Mouse (Mus musculus) retina, adult 2 months (tissue): ENCODE data around the gene Bcl2.

Experiments used
- DNase-seq: peaks from one replicate; pipeline ENCODE4 v3.0.0-alpha.2; 2012; ENCODE audit warnings: low read depth, low spot score

Gene Bcl2

GRCm38 (mm10) chr1:106666140-106667088 lies 47.7 kb downstream of the Bcl2 start:
- no peak for DNase-seq

- no peak for DNase-seq
Measured at GRCm38 (mm10) chr1:106664978-106665377, 49.1 kb downstream of the Bcl2 start.

GRCm38 (mm10) chr1:106662486-106662885 lies 51.6 kb downstream of the Bcl2 start:
- DNase-seq, result no peak

GRCm38 (mm10) chr1:106658293-106658847 lies 55.7 kb downstream of the Bcl2 start:
- no peak for DNase-seq

- no peak for DNase-seq
Measured at GRCm38 (mm10) chr1:106656207-106656738, 57.8 kb downstream of the Bcl2 start.

- DNase-seq, result no peak
Measured at GRCm38 (mm10) chr1:106654254-106654653, 59.8 kb downstream of the Bcl2 start.

- DNase-seq, result no peak
Measured at GRCm38 (mm10) chr1:106653441-106653860, 60.6 kb downstream of the Bcl2 start.

GRCm38 (mm10) chr1:106651211-106651610 lies 62.9 kb downstream of the Bcl2 start:
- DNase-seq, result no peak

GRCm38 (mm10) chr1:106650427-106650826 lies 63.6 kb downstream of the Bcl2 start:
- no peak for DNase-seq

- no peak for DNase-seq
Measured at GRCm38 (mm10) chr1:106647336-106647735, 66.7 kb downstream of the Bcl2 start.

- no peak for DNase-seq
Measured at GRCm38 (mm10) chr1:106644566-106644965, 69.5 kb downstream of the Bcl2 start.

- DNase-seq, result no peak
Measured at GRCm38 (mm10) chr1:106643527-106643926, 70.5 kb downstream of the Bcl2 start.

GRCm38 (mm10) chr1:106640577-106640976 lies 73.5 kb downstream of the Bcl2 start:
- no peak for DNase-seq

GRCm38 (mm10) chr1:106637705-106638104 lies 76.4 kb downstream of the Bcl2 start:
- no peak for DNase-seq

GRCm38 (mm10) chr1:106636714-106637113 lies 77.4 kb downstream of the Bcl2 start:
- DNase-seq, result no peak

- no peak for DNase-seq
Measured at GRCm38 (mm10) chr1:106633207-106633606, 80.9 kb downstream of the Bcl2 start.

- DNase-seq, result no peak
Measured at GRCm38 (mm10) chr1:106631869-106632463, 82.1 kb downstream of the Bcl2 start.

- no peak for DNase-seq
Measured at GRCm38 (mm10) chr1:106630973-106631372, 83.1 kb downstream of the Bcl2 start.

- no peak for DNase-seq
Measured at GRCm38 (mm10) chr1:106629931-106630682, 84.0 kb downstream of the Bcl2 start.

GRCm38 (mm10) chr1:106629470-106629830 lies 84.6 kb downstream of the Bcl2 start:
- no peak for DNase-seq

- DNase-seq, result no peak
Measured at GRCm38 (mm10) chr1:106628718-106629469, 85.2 kb downstream of the Bcl2 start.
